Mouse (Mus musculus) NIH3T3 (cell line): ENCODE results near the gene Bnc2.

Experiments
- DNase-seq: peaks from one replicate; pipeline ENCODE4 v3.0.0-alpha.2; 2012; ENCODE audit warnings: low read depth

The Bnc2 gene

DNA sequence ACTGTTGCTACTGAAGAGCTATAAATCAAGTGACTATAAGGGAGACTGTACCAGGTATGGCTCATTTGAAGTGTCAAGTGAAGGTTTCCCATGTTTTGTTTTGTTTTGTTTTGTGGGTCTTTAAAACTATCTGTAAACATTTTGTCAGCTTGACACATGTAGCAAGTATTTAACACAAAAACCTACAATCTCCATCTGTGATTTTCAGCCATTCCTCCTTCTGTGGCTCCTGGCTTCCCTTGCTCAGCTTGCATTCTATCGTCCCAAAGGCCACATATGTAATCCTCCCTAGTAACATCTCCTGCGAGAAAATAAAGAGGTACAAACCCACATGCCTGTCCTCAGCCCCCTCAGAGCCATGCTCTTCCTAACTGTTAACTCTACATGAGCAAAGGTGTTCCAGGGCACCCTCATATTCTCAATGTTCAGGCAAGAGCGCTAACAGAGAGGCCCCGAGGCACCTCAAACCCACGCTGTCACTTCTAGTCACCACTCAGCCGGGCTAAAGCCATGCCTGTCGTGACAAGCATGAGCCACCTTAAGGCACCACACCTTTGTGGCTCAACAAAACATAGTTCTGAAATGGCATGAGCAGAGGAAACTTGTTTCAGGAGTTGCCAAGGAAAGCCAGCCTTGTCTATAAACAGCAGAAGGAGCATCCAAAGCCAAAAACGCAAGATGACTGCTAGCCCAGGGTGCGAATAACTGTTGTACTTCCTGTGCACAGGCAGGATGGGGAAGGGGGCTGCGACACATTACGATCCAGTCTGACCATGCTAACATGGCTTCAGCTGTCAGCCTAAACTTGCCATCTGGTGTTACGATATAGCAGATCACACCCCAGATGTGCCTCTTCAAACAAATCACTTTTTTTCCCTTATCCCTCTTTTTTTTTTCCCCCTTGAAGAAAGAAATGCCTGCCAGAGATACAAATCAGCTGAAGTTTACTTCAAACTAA is 42.0 kb downstream of the Bnc2 start:
- DNase-seq = peak; percentile 32

DNA sequence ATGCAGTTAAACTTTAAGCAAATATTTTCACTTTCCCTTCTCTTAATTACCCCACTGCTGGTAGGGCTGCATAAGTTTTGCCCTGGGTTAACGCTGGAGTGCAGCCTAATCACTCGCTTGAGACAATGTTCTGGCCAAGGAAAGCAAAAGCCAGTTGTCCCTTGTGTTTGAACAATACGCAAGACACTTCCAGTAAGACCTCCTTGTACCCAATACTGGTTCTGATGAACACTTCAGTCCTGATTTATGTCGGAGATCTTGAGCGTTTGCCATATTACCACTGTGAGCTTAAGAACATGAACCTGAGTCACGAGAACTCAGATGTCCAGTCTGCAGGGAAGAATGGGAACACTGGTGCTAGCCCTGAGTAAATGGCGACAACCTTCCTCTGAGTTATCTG is 47.5 kb downstream of the Bnc2 start:
- no peak for DNase-seq

GRCm38 (mm10) chr4:84623312-84623711 is 51.8 kb downstream of the Bnc2 start:
- no peak for DNase-seq

GRCm38 (mm10) chr4:84621785-84622184 is 53.3 kb downstream of the Bnc2 start:
- DNase-seq = peak; percentile 59

DNA sequence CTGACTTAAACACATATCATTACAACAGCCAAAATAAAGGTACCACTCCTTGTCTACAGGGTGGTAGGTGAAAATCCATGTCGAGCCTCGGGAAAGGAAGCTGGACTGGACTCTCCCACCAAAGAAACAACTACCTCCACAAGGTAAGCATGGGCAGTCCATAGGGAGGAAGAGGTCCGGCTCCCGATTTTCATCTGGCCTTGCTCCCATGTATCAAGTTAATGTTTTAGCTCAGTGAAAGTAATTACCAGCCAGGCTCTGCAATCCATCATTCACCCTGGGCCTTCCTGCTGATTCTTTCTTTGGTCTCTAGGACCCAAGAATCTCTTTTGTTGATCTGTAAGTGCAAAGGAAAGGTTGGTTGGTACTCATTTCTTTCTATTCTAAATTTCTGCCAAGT is 65.2 kb downstream of the Bnc2 start:
- no peak for DNase-seq

GRCm38 (mm10) chr4:84604461-84604860 is 70.6 kb downstream of the Bnc2 start:
- DNase-seq = peak; percentile 96

GRCm38 (mm10) chr4:84580260-84580952 is 94.7 kb downstream of the Bnc2 start:
- DNase-seq = no peak

DNA sequence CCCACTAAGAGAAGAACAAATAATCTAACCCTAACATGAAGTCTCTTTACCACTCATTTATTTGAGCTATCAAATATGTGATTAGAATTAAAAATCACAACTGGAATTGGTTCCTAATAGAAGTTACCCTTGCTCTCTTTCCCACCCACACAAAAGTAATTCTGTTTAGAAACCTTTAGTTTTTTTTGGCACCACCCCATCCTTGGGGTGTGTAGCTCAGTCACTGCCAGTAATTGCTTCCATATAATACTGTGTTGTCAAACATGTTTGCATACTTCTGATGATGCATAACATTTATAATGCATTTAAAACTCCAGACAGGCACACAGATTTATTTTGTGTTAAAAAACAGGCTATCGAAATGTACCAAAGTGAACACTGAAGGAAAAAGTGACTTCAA is 96.8 kb downstream of the Bnc2 start:
- peak; percentile 87 for DNase-seq

DNA sequence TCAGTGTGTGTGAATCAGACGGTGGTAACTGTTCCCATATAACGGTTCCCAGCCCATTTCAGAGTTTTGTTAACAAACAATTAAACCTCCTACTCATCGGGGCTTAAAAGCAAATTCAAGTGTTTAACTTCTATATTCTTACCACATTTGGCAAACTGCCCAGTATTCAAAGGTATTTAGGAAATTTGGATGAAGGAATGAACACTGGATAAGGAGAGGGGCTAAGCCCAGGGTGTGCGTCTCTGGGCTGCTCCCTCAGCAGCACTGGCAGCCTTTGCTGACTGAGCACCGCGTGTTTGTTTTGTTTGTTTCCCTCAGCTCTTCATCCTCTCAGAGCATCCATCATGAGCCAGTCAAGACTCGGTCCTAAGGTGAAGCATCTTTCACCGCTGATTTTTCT is 109.0 kb downstream of the Bnc2 start:
- peak; percentile 52 for DNase-seq

DNA sequence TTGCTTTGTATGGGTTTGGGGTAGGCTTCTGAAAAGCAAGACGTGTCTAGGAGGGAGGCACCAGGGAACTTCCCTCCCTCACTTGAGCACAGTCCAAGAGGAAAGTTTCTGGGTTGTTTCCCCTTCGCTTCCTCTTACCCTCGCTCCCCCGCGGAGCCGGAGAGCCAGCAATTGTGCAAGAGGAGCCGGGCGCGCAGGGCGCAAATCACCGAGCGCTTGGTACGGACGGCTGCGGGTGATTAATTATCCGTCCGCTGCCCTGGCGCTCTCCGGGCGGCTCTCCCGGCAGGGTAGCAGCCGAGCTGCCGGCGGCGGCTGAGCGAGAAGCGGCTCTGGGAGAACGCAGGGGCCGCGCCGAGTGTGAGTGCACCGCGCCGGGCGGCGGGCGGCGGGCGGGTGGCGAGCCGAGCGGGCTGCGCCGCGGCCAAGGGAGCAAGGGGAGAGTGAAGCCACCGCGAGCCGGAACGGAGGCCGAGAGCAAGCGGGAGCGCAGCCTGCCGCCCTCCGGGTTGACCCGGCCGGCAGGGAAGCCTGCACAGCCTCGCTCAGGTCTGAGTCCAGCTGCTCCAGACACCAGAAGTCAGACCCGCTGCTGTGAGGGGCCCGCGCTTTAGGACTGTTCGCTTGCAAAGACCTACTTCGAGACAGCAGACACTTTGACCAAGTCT is 129.7 kb downstream of the Bnc2 start:
- DNase-seq = peak; percentile 96

DNA sequence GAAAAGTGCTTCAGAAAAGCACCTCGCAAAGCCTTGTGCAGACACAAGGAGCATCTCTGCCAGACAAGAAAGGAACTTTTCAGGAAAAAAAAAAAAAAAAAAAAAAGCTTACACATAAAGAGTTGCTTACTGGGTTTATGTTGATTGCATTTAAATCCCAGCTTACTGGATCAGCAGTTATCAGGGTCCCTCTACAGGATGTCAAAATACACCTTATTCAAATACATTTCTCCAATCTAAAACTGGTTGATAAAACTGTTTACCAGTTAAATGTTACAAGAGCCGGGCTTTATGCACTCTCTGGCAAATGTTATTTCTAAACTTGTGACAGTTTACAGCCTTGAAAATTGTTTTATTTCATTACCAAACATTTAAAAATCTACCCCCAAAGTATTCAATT is 130.4 kb downstream of the Bnc2 start:
- DNase-seq = peak; percentile 55

DNA sequence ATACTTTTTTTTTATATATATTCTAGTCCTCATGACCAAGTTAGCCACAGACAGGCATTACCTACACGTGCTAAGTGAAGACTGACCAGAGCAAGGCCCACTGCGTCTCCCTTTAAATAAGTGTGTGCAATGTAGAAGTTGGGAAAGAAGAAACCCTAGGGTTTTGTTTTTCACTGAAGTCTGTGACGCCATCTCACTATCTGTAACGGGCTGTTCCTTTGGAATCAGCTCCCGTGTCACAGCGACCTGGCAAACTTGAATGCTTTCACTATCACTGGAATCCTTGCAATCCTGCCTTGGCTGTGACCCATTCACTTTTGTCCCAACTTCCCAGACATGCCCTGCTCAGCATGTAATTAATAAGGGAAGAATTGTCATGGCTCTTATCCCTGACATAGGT is 134.5 kb downstream of the Bnc2 start:
- no peak for DNase-seq

DNA sequence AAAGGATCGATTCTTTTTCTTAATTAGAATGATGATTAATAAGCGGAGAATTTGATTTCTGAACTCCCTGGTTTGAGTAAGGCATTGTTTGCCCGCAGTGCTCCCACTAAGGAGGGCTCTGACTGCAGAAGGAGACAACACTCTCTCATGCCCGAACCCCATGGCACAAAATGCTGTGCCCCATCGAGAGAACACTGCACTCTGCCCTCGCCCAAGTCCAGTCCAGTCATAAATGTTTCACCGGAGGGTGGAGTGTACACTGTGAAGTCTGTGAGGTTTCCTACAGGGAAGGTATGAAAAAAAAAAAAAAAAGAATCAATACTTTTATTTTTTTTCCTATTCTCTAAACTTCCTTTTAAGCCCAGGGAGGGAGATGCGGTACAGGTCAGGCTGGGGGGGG is 135.7 kb downstream of the Bnc2 start:
- DNase-seq = no peak

DNA sequence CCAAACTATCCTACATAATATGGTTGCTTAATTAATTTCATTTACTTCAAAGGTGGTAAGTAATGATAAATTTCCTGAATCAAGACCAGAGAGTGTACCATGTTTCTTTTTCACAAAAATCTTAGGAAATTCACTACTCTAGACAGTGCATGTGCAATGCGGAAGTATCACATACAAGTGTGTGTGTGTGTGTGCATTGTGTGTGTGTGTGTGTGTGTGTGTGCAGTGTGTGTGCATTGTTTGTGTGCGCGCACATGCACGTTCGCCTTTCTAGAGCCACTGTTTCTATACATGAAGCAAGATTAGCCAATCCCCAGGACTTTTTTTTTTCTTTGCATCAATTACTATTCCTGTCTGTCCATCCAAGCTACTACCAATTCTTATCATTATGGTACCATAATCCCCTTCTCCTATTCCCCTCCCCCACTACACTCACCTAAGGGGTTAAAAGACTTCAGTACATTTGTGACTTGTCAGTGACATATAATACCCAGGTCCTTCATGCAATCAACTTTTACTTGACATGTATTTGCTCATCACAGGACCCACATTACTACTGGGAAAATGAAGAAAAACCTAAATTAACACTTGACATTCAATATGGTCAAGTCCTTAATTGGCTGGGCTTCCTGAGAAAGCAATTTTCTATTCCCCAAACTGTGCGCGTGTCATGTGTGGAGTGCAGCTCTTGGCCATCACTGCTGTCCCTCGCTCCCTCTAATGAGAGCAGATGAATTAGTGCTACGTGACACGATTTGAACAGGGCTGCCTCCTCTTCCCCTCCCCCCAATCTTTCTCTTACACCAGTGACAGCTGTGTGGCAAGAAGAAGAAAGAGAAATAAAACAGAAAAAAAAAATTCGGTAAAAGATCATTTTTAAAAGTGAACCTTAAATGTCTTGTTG is 145.9 kb downstream of the Bnc2 start:
- DNase-seq = no peak

GRCm38 (mm10) chr4:84528358-84528757 is 146.7 kb downstream of the Bnc2 start:
- no peak for DNase-seq

DNA sequence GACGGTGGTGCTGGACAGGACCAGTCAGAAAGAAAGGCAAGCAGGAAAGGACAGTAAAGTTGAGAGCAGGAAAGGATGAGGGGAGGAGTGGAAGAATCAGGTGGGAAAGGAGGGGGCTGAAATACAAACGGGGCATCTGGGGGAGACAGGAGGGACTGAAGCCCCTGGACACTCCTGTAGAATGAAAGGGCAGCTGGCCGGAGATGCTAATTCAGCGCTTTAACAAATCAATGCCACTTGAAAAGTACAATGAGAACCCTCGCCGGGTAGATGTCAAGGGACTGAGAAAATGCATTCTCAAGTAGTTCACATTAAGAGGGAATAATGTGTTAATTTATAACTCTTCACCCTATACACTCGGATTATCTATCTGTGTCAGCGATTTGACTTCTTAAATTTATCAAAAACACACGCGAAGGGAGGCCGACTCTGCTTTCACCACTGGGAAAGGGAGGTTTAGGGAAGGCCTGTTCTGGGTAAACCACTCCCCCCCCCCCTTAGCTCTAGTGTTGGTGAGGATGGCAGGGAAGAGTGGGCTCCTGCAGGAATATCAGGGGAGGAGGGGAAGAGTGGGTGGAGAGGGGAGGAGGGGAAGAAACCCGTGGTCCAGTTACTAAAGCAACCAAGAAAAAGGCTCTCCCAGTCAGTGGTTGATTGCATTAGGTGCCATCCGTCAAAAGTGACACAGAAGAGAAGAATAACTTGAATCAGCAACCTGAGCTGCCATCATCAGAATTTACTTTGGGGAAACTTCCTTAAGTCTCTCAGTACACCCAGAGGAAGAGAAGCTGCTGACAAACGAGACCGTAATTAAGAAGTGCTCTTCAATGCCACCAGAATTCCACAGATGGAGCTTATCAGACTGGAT is 147.8 kb downstream of the Bnc2 start:
- no peak for DNase-seq

DNA sequence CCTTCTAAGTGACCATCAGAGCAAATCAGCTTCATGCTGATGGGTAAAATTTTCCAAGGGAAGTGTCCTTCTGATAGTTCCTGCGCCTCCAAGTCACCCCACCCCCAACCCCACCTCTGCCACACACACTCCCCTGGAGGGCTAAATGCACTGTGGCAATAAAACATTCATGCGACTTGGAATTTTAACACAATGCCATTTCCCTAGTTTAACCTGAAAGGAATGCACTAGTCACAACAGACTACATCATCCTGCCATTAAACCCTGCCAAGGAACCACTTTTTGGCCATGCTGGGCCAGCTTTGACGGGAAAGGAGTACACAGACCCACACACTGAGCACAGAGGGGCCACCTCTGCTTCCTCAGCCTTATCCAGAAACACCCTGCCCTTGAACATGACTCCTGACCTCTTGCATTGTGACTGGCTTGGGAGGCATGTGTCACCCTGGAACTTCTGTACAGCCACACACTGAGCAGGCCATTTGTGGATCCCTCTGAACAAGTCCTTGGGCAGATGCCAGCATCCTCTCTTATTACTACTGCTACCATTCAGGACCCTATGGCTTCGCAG is 151.3 kb downstream of the Bnc2 start:
- peak; percentile 85 for DNase-seq

- peak; percentile 90 for DNase-seq
Measured at GRCm38 (mm10) chr4:84523211-84523610, 151.9 kb downstream of the Bnc2 start.

DNA sequence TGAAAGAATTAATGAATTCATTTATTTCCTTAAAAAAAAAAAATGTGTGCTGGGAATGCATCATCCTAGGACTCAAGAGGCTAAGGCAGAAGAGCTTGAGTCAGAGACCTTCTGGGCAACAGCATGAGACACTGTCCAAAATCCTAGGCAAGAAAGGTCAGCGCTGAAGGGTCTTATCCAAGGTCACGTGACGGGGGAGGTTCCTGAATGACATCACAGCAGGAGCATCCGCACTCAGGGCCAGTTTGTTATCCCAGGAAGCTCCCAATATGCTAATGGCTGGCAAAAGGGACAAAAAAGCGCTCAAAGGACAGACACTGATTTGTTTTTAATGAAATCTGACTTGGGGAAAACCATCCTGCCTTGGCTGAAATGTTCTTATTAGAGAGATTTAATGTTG is 153.5 kb downstream of the Bnc2 start:
- no peak for DNase-seq

GRCm38 (mm10) chr4:84510466-84510865 is 164.6 kb downstream of the Bnc2 start:
- peak; percentile 90 for DNase-seq
